Mouse (Mus musculus): ENCODE data around the gene Mettl27.
A peak's percentile ranks its signal among the peaks of the same experiment; 100 is the strongest.

Gene Mettl27

DNA sequence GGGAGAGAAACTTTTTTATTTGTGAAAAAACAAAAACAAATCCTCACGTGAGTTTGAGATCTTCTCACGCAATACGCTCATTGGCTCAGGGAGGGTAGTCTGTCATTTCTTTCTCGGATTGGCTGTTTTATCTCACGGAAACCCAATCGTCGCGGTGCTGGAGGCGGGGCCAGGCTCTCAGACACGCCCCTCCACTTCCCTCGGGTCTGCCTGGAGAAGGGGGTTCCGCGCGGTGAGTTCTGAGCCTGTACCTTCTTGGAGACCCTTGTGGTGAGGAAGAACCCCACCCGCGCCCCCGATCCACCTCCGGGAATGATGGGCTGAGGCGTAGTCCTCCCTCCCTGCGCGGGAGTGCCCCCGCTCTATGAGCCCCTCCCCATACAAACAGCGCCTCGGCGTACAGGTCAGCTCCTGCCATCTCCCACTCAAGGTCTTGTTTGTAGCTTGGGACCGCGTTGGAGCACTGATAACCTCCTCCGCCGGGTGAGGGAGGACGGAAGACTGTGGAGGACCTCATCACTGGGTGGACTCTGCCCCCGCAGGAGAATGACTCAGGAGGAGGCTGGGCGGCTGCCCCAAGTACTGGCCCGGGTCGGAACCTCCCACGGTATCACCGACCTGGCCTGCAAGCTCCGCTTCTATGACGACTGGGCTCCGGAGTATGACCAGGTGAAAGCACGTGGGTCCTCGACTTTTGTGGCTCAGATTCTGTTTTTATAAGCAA, at the start of gene Mettl27:
Gene Mettl27, plus strand, starts transcription at position 190 of the 724 bp plus-strand sequence.
- Histone ChIP-seq H3K36me3 (ENCODE audit: control insufficient read depth, insufficient read depth, low read length, poor library complexity, severe bottlenecking) (no peaks in the 10 kb centered on the region), H3K27me3 (ENCODE audit: control insufficient read depth, insufficient read depth, low read length, poor library complexity, severe bottlenecking) (no peaks in the 10 kb centered on the region)
- peak; percentile 83 for DNase-seq (ENCODE audit: low read depth, low spot score)

GRCm38 (mm10) chr5:134883077-134883476, 49.1 kb upstream of the Mettl27 start:
- H3K27me3 ChIP-seq (ENCODE audit: control insufficient read depth, insufficient read depth, low read length, poor library complexity, severe bottlenecking) = no peaks in the 10 kb centered on the region
- H3K36me3 ChIP-seq (ENCODE audit: control insufficient read depth, insufficient read depth, low read length, poor library complexity, severe bottlenecking) = no peaks in the 10 kb centered on the region
- DNase-seq (ENCODE audit: low read depth, low spot score) = no peak

- no peaks in the 10 kb centered on the region for H3K36me3 ChIP-seq (ENCODE audit: control insufficient read depth, insufficient read depth, low read length, poor library complexity, severe bottlenecking)
- no peaks in the 10 kb centered on the region for H3K27me3 ChIP-seq (ENCODE audit: control insufficient read depth, insufficient read depth, low read length, poor library complexity, severe bottlenecking)
- DNase-seq (ENCODE audit: low read depth, low spot score) = no peak
These were observed 44.5 kb upstream of the Mettl27 start for GRCm38 (mm10) chr5:134887447-134888335.

DNA sequence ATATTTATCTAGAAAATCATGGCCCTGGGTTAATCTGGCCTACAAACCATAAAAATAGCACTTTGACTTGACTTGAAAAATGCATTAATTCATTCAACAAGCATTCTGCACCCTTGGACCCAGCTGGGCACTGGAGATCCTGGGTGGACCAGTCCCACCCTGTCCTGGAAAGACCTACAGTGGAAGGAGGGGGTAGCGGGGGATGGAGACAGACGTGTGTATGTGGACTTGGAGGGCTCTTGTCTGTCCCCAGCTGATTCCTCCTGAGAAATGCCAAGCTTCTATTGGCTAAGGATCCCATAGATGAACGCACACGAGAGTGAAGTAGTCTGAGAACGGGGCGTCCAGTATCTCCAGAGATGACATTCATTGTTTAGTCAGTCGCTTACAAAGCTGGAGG, 43.7 kb upstream of the Mettl27 start:
- H3K27me3 ChIP-seq (ENCODE audit: control insufficient read depth, insufficient read depth, low read length, poor library complexity, severe bottlenecking) = no peaks in the 10 kb centered on the region
- H3K36me3 ChIP-seq (ENCODE audit: control insufficient read depth, insufficient read depth, low read length, poor library complexity, severe bottlenecking) = no peaks in the 10 kb centered on the region
- no peak for DNase-seq (ENCODE audit: low read depth, low spot score)

- no peaks in the 10 kb centered on the region for H3K36me3 ChIP-seq (ENCODE audit: control insufficient read depth, insufficient read depth, low read length, poor library complexity, severe bottlenecking)
- DNase-seq (ENCODE audit: low read depth, low spot score) = no peak
- no peaks in the 10 kb centered on the region; the same call in 1 of the 2 replicates for H3K27me3 ChIP-seq (ENCODE audit: control insufficient read depth, insufficient read depth, low read length, poor library complexity, severe bottlenecking)
These were observed 41.5 kb upstream of the Mettl27 start for GRCm38 (mm10) chr5:134890601-134891054.

DNA sequence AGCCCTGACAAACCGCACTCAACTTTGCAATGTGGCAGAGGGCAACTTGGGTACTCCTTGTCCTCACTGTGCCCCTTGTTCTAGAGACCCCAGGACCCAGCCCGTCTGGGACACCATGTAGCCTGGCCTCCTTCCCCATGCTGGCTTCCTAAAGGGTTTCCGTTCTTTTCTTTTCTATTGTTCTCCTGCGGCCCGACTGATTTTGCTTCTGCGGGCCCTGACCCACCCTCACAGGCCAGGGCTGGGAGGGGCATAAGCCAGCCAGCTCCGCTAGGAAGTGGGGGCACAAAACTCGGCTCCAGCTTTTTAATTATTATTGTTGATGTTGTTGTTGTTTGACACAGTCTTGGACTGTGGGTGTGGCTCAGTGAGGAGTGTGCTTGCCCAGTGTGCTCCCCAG, 40.6 kb upstream of the Mettl27 start:
- DNase-seq (ENCODE audit: low read depth, low spot score) = no peak
- H3K27me3 ChIP-seq (ENCODE audit: control insufficient read depth, insufficient read depth, low read length, poor library complexity, severe bottlenecking) = no peaks in the 10 kb centered on the region; the same call in 1 of the 2 replicates
- H3K36me3 ChIP-seq (ENCODE audit: control insufficient read depth, insufficient read depth, low read length, poor library complexity, severe bottlenecking) = no peaks in the 10 kb centered on the region

DNA sequence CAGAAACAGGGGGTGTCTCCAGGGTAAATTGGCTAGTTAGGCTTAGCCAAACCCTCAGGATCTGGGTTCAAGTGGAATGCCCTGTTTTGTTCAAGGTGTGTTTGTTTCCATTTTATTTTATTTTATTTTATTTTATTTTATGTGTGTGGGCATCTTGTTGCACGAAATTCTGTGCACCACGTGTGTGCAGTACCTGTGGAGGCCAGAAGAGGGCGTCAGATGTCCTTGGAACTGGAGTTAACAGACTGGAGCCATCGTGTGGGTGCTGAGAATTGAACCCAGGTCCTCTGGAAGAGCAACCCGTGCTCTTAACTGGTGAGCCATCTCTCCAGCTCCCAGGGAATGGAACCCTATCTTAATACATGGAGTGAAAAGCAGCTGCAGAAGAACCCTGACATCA, 39.5 kb upstream of the Mettl27 start:
- DNase-seq (ENCODE audit: low read depth, low spot score) = no peak
- H3K27me3 ChIP-seq (ENCODE audit: control insufficient read depth, insufficient read depth, low read length, poor library complexity, severe bottlenecking) = no peaks in the 10 kb centered on the region; the same call in 1 of the 2 replicates
- H3K36me3 ChIP-seq (ENCODE audit: control insufficient read depth, insufficient read depth, low read length, poor library complexity, severe bottlenecking) = no peaks in the 10 kb centered on the region

DNA sequence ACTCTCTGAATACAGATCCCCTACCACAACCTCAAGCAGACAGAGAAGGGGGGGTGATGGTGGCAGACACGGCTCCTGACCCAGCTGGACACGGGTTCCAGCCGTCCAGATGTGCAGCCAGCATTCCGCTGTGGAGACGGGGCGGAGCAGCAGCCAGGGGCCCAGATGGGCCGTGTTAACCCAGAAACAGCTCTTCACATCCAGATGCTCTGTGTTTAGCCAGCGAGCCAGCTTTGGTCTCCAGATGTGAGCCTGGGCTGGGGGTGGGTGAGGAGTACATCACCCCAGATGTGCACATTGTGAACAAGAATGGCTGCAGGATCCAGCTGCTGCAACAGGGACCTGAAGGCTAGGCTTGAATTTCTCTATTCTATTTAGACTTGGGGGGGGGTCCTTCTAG, 36.9 kb upstream of the Mettl27 start:
- Histone ChIP-seq H3K36me3 (ENCODE audit: control insufficient read depth, insufficient read depth, low read length, poor library complexity, severe bottlenecking) (no peaks in the 10 kb centered on the region), H3K27me3 (ENCODE audit: control insufficient read depth, insufficient read depth, low read length, poor library complexity, severe bottlenecking) (no peaks in the 10 kb centered on the region; the same call in 1 of the 2 replicates)
- no peak for DNase-seq (ENCODE audit: low read depth, low spot score)

GRCm38 (mm10) chr5:134896965-134897364, 35.2 kb upstream of the Mettl27 start:
- DNase-seq (ENCODE audit: low read depth, low spot score) = no peak
- Histone ChIP-seq H3K27me3 (ENCODE audit: control insufficient read depth, insufficient read depth, low read length, poor library complexity, severe bottlenecking) (no peaks in the 10 kb centered on the region; the same call in 1 of the 2 replicates), H3K36me3 (ENCODE audit: control insufficient read depth, insufficient read depth, low read length, poor library complexity, severe bottlenecking) (no peaks in the 10 kb centered on the region)

DNA sequence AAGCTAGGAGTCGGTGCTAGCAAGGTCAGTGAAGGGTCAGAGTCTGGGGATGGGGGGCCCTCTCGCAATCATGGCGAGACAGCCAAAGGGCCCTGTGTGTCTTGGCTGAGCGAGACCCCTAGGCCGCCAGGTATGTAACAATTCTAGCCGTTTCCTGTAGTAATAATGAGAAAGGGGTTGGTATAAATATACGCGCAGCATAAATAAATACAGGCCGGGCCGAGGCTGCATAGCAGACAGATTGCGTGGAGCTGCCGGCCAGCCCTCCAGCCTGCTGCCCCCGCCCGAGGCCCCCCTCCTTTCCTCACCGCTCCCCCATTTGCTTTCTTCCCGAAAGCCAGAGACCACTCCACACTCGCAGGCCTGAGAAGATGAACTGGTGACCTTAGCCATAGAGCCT, 34.6 kb upstream of the Mettl27 start:
- no peak for DNase-seq (ENCODE audit: low read depth, low spot score)
- no peaks in the 10 kb centered on the region; the same call in 1 of the 2 replicates for H3K27me3 ChIP-seq (ENCODE audit: control insufficient read depth, insufficient read depth, low read length, poor library complexity, severe bottlenecking)
- H3K36me3 ChIP-seq (ENCODE audit: control insufficient read depth, insufficient read depth, low read length, poor library complexity, severe bottlenecking) = no peaks in the 10 kb centered on the region

DNA sequence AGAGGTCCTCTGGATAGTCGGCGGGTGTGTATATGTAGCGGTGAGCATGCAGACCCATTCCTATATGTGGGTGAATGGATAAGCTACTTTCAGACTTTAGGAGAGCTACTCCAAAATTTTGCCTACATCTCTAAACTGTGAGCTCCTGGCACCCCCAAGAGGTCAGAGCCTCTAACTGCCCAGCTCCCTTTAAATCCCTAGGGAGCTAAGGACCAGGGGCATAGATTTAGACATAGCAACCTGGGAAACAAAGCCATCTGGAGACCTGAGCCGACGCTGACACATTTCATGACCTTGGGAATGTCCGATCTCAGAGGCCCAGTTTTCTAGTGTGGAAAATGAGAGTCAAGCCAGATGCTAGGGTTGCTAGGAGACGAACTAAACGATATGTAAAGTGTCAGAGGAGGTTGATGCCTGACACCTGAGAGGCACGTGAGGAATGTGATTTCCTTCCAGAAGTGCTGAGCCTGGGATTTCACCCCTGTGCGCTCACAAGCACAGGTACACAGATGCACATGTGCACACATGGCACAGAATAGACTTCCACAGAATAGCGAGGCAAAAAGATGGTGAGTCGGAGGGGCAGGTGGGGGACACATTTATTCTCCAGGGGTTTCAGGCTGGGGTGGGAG, 31.0 kb upstream of the Mettl27 start:
- no peak for DNase-seq (ENCODE audit: low read depth, low spot score)
- no peaks in the 10 kb centered on the region for H3K36me3 ChIP-seq (ENCODE audit: control insufficient read depth, insufficient read depth, low read length, poor library complexity, severe bottlenecking)
- H3K27me3 ChIP-seq (ENCODE audit: control insufficient read depth, insufficient read depth, low read length, poor library complexity, severe bottlenecking) = no peaks in the 10 kb centered on the region

DNA sequence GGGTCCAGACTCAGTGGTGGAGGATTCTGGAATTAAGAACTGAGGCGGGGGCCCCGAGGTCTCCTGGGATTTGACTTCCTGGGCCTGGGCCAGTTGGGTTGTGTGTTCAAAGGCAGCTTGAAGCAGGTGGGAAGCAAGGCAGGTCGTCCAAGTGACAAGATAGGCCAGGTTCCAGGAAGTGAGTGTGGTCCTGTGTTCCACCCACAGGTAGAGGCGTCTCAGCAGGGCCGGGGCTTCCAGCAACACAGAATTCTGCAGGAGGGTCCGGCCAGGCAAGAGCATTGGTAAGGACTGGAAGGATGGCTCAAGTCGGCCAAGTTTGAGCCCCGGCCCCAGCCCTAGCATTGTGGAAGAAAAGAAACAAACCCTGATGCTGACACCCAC, 30.5 kb upstream of the Mettl27 start:
- Histone ChIP-seq H3K36me3 (ENCODE audit: control insufficient read depth, insufficient read depth, low read length, poor library complexity, severe bottlenecking) (no peaks in the 10 kb centered on the region), H3K27me3 (ENCODE audit: control insufficient read depth, insufficient read depth, low read length, poor library complexity, severe bottlenecking) (no peaks in the 10 kb centered on the region)
- DNase-seq (ENCODE audit: low read depth, low spot score) = no peak

GRCm38 (mm10) chr5:134906633-134907032, 25.5 kb upstream of the Mettl27 start, which contains the start of gene Tmem270:
TSS of gene Tmem270 (minus strand) at chr5:134906733.
- no peak for DNase-seq (ENCODE audit: low read depth, low spot score)
- Histone ChIP-seq H3K27me3 (ENCODE audit: control insufficient read depth, insufficient read depth, low read length, poor library complexity, severe bottlenecking) (no peaks in the 10 kb centered on the region), H3K36me3 (ENCODE audit: control insufficient read depth, insufficient read depth, low read length, poor library complexity, severe bottlenecking) (no peaks in the 10 kb centered on the region)

DNA sequence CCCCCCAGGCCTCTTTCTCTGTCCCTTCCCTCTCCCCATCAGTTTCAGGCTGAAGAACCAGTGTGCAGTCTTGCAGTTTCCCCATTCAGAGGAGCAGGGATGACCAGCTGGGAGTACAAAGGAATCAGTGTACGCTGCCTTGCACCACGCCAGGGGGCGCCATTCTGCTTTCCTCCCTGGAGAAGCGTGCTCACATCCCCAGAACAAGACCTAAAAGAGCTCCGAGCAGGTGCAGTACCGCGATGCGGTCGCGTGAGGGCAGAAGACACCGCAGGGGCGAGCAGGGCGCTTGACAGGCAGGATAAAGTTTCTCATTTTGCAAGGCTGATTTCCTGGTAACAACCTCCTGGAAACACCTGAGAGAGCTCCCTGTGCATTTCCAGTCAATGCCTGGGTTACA, 25.0 kb upstream of the Mettl27 start:
- no peaks in the 10 kb centered on the region for H3K36me3 ChIP-seq (ENCODE audit: control insufficient read depth, insufficient read depth, low read length, poor library complexity, severe bottlenecking)
- DNase-seq (ENCODE audit: low read depth, low spot score) = peak; percentile 69
- no peaks in the 10 kb centered on the region for H3K27me3 ChIP-seq (ENCODE audit: control insufficient read depth, insufficient read depth, low read length, poor library complexity, severe bottlenecking)

GRCm38 (mm10) chr5:134911901-134912300, 20.3 kb upstream of the Mettl27 start:
- Histone ChIP-seq H3K27me3 (ENCODE audit: control insufficient read depth, insufficient read depth, low read length, poor library complexity, severe bottlenecking) (no peaks in the 10 kb centered on the region), H3K36me3 (ENCODE audit: control insufficient read depth, insufficient read depth, low read length, poor library complexity, severe bottlenecking) (no peaks in the 10 kb centered on the region)
- no peak for DNase-seq (ENCODE audit: low read depth, low spot score)

Data from splenic B cell, adult 2 months (primary cell).